Mouse (Mus musculus): ENCODE data around the gene Phc1.
A peak's percentile ranks its signal among the peaks of the same experiment; 100 is the strongest.

Gene Phc1

DNA sequence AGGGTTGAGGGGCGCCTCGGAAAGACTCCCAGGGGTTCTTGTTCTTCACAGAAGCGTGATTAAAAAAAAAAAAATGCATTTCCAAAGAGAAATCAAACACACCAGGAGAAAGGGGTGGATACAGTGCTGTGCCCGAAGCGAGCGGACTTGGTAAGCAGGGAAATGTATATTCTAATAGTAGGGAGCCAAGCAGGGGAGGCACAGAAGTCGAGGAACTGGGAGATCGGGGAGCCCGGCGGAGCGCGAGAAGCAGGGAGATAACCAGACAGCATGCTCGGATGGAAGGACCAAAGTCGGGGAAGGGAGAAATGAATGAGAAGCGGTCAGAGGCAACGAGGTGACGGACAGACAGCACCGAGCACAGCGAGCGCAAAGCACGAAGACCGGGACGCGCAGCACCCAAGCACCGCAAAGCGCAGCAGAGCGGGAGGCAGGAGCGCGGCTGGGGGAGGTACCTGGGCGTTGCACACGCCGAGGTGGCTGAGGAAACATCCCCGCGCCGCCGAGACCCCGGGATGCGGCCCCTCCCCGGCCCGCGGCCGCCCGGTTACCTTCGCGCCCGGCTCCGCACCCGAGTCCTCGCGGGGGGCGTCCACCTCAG is 1.2 kb downstream of the Phc1 start:
- DNase-seq (ENCODE audit: low spot score in 2 of 2) = peak; percentile 57 to 64

DNA sequence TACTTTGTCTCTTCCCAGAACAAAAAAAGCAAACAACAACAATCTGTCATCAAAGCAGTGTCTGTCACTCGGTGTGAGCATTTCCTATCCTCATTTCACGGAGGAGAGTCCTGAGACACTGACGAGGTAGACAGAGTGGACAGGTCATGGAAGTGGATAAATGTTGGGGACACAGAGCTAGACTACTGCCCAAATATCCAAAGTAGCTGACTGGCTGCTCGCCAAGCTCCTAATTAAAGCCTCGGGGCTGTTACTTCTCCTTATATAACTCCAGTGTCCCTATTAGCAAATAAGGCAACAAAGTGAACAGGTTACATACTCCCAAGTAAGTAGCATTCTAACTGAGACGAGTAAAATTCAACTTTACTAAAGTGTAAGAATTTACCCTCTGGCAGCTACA is 2.8 kb downstream of the Phc1 start:
- no peak for DNase-seq (ENCODE audit: low spot score in 2 of 2)

DNA sequence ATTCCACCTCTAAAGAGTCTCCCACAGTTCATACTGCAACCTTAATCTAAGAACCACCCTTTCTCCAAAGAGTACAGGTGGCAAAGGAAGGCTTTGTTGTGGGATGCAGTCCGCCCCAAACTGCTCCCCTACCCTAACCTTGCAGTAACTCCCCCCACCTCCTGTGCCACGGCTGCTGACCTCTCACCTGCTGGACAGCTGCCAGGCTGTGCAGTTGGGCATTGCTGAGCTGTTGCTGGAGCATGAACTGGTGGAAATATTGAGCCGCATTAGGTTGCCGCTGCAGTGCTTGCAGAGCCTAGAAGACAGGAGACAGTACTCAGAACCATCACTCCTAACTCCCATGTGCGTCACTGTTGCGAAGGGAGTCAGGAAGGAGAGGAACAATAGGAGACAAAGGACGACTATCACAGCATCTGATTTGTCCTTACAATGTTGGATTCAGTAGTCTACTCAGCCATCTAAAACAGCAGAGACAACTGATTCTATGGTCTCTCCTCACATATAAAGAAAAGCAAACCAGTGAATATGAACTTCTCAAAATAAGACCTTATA is 5.5 kb downstream of the Phc1 start:
- DNase-seq (ENCODE audit: low spot score in 2 of 2) = no peak

DNA sequence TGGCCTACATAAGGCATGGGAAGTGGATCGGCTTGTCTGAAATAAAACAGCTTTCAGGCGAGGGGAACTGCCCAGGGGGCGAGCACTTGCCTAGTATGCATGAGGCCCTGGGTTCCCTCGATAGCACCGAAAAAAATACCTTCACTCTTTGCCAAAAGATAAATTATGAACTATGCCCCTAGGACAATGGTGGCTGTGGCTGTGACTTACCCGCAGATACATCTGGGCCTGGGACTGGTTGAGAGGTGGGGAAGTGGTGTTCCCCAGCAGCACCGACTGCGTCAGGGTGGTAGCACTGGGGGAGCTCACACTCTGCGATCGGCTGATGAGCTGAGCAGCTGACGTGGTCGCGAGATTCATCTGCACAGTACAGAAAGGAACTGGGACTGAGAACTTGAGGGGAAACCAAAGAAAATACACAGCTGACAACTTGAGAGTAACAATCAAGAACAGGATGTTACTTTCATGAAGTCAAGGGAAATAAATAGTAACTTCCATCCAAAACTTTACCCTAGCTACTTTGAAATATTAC is 7.2 kb downstream of the Phc1 start:
- no peak for DNase-seq (ENCODE audit: low spot score in 2 of 2)

DNA sequence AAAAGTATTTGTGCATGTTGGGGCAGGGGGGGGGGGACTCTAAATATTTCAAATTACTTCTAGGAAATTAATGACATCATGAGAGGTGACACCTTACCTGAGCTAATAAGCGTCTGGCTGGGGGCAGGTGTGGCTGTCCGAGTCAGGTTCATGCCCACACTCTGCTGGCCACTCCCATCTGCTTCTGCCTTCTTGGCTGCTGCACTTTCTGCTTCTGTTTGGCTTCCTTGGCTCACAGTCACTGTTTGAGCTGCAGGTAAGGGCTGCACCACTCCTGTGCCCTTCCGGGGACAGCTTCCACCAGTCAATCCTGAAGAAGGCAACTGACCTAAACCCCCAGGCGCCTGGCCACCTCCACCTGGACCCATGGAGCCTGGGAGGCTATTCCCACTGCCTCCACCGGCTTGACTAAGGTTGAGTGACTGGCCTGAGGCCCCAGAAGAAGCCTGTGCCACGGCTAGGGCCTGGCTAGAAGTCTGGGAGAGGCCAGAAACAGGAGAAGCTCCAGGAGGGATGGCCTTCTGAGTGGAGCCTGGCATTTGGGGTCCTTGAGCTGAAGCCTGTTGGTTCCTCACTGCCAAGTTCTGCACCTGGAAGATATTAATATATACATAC is 14.9 kb downstream of the Phc1 start:
- DNase-seq (ENCODE audit: low spot score in 2 of 2) = no peak

DNA sequence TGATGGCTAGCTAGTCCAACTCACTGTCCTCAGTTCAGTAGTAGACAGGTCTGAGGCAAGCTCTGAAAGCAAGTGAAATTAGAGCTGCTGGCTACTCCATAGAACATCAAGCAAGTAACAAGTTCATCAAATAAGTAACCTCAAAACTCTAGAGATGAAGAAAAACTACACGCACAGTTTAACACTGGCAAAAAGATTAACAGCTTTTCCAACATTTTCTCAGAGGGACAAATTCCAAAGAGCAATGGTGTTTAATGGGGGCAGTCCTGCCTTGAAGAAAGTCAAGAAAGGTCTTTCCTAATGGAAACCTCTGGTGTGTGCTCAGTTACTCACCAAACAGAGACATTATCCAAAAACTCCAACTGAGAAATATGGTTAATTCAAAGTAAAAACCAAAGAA is 21.6 kb downstream of the Phc1 start:
- DNase-seq (ENCODE audit: low spot score in 2 of 2) = no peak

DNA sequence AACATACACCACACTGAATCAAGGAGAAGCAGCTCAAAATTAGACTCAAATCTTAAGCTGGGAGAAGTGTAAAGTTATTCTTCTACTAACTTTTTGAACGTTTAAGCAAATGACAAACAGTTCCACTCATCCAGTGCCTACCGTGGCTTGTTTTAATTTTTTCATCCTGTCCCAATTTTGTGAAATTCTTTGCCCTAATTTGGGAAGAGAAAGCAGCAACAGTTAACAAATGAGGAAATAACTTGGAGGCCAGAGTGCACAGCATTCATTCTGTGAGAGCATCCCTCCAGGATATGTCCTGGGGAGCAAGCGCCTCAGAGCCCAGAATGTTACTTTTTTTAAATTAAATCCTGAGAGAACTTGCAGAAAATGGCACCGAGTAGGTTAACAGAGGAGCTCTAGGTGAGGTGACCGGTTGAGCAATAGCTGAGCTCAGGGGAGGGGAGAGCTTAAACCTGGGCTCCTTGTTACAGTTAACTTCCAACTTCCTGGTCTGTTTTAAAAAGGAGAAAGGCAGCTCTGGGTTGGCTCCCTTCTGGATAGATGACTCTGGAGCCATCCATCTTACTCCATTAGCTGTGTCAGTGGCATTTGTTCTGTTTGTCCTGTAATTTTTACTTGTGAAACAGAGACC is 30.1 kb downstream of the Phc1 start:
- DNase-seq (ENCODE audit: low spot score in 2 of 2) = no peak

DNA sequence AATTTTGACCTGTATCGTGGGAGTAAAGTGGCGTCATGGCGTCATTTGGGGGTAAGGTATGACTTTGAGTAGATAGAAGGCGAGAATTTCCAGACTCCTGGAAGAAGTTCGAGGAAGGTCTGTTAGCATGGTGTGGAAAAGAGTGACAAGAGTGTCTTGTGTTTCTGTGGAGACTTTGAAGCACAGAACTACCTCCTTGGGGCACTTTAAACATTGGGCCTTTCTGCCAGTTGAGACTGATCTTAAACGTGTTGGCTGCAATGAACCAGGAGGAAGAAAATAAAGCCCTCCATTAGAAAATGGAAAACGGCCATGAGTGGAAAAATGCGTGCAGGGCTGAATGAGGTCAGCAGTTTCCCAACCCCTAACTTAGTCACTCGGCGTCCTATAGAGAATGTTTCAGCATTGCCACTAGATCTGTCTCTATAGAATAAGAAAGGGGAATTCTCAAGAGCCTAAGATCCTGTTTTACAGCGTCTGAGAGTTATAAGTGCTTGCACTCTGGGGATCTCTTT is 30.9 kb downstream of the Phc1 start:
- DNase-seq (ENCODE audit: low spot score in 2 of 2) = no peak

DNA sequence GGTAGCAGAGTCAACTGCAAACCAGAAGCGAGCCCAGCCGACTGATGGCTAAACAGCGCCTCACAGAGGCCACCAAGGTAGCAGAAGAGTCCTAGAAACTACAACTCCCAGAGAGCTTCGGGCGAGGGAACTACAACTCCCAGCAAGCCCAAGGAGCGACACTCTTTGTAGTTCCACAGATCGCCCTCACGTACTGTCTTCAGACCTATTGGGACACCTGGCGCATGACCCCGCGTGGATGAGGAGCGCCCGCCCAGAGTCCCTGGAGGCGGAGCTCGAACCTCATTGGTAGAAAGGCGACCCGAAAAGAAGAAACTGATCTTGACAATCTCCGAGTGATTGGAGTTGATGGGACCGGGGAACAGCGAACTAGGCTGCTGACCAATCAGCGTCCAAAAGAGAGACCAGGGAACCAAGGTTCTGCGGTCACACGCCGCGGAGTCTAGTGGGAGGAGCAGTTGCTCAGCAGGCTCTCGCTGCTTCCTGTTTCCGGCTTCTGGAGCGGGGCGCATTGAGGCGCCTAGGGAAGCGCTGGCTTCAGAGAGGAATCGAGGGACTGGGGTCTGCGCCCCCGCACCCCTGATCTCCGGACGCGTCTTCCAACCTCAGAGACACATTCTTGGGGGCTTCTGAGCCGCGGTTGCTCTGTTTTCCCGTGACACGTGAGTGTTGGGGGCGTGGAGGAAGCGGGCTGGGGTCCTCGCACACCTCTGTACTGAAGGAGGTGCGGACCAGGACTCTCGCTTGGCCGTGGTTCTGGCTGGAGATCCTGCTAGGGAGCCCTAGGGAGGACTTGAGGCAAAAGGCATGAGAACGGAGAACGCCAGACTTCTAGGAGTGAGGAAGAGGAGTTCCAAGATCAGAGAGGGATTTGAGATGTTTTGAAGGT is 31.6 kb downstream of the Phc1 start, which contains the start of gene M6pr:
Gene M6pr, plus strand, starts transcription at position 216 of the 889 bp plus-strand sequence.
- DNase-seq (ENCODE audit: low spot score in 2 of 2) = peak; percentile 92 to 96

DNA sequence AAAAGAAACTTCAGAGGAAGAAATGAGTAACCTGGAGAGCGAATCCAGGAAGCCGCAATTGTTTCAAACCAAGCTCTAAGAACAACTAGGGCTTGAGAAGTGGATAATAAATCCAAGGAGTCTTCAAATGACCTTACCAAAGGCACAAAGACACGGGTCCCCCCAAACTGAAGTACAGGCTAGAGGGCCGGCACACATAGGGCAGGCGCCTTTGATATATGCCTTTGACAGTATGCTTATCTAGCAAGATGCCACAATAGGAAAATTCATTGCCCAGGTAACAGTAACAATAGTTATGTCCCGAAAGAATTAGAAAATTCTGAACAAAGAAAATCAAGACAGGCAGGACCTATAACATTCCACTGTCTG is 32.2 kb downstream of the Phc1 start:
- no peak for DNase-seq (ENCODE audit: low spot score in 2 of 2)

DNA sequence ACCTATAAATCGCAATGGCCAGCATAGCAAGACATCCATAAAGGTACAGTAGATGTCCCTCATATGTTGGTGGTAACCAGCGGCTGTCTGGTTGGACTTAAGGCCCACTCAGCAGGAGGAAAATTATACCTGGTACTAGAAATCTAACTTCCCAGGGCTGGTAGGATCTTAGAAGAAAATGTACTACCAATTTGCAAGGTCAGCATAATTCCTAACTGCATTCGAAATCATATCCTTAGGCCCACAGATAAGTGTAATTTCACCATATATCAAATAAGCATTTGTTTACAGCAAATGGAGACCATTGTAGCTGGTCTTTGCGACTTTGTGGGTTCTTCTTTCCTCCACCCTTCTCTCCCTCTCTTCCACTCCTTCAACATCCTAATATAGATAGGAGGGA is 33.7 kb downstream of the Phc1 start:
- DNase-seq (ENCODE audit: low spot score in 2 of 2) = no peak

DNA sequence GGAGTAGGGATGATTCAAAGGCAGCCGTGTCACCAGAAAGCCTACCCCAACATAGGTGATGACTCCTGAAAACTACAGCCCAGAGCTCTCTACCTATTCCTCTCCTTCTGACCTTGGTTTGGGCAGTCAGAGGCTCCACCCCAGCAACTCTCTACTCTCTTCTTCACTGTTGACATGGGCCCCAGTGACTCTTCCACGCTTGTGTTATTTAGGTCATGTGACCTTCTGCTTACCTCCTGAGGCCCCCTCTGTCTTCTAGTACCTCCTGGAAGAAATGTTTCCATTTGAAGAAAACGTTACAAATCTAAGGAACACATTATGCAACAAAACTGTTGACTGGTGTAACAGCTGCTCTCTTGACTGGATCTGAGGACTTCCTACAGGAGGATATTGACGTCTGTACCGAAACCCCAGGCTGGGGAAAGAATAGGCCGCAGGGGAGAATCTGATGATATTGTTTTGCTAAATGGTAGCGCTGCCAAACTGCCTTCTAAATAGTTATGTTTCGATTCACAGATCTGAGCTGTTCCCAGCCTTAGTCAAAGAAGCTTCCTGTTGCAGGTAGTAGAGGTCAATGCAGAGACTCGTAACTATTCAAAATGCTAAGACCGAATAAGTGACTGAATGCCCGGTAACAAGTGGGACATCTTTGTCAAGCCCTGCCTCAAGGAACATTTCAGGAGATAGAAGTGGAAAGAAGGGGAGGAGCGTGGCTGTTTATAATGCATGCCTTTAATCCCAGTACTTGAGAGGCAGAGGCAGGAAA is 35.4 kb downstream of the Phc1 start:
- no peak for DNase-seq (ENCODE audit: low spot score in 2 of 2)

DNA sequence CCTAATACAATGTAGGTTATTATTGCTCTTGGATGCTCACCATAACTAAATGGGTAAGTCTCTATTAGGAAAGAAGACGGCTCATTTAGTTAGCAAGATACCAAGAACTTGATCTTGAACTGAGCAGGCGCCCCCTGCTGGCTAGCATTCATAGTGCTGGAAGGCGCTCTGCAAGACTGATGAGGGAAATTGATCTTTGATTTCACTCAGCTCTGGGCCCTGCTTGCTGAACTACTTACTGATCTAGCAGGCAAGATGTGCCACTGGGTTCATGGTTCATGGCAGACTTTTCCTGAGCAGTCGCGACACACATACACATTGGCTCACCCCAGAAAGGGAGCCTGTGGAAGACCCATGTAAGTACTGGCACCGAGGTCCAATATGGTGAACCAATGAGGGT is 36.0 kb downstream of the Phc1 start:
- peak; percentile 51 to 70 for DNase-seq (ENCODE audit: low spot score in 2 of 2)

DNA sequence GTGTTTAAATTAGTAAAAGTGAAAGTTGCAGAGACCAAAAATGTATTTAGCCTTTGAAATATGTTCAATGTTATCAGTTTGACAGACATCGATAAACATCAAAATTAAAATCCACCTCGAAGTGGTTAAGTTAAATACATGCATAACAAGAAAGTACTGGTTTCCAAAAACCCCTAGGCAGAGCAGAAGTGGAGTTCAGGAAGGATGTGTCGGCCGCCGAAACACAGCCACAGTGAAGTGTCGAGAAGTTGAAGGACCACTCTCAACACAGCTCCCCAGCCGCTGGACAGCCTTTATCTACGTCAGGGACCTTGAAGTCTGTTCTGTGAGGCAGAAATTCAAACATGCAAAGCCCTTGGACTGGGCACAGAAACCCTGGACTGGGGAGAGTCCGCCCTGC is 36.8 kb downstream of the Phc1 start:
- no peak for DNase-seq (ENCODE audit: low spot score in 2 of 2)

DNA sequence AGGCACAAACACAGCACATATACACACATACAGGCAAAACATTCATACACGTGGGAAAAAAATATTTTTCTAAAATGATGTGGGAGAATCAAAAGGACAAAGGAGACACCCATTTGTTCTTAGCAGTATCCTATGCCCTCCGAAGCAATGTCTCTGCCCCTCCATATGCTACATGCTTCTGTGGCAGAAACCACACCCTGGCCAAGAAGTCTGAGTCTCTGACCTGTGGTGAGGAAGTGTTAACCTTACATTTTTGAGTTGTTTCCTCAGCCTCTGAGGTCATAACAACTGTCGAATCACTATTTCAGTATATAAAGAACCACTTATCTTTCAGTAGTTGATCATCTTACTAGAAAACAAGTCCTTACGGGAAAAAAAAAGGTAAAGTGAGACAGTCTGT is 37.7 kb downstream of the Phc1 start:
- no peak for DNase-seq (ENCODE audit: low spot score in 2 of 2)

DNA sequence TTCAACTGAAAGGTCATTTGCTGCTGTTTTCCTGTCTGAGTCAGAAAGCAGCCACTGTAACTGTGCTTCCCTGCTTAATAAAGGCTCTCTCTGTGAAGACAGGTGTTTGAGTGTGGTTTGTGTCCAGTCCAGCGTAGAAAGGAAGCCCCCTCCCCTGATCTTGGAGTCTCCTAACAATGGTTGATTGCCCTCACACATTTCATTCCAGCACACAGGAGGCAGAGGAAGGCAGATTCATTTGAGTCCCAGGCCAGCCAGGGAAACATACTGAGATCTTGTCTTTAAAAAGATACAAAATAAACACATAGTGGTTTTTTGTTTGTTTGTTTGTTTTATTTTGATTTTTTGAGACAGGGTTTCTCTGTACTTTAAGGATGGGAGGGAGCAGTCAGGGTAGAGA is 38.2 kb downstream of the Phc1 start:
- DNase-seq (ENCODE audit: low spot score in 2 of 2) = no peak

DNA sequence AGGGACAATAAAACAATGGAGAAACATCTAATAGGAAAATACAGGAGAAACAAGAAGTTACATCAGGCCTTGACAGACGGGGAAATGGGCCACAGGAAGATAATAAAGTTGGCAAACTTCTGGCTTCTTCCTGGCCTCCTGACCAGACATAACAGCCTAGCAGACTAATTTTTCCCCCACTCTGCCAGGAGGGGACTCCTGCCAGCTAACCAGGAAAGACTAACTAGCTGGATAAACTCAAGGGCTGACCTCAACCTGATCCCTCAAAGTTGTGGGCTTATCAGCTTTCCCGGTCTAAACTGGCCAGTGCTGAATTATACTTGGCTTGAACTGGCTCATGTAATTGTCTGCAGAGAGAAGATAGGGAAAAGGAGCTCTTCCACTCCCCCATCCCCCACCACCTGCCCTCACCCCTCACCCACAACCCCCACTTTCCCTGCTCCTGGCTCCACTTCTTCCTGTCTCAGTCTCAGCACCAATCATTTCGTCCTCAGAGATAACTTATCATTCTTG is 40.7 kb downstream of the Phc1 start:
- DNase-seq (ENCODE audit: low spot score in 2 of 2) = no peak

DNA sequence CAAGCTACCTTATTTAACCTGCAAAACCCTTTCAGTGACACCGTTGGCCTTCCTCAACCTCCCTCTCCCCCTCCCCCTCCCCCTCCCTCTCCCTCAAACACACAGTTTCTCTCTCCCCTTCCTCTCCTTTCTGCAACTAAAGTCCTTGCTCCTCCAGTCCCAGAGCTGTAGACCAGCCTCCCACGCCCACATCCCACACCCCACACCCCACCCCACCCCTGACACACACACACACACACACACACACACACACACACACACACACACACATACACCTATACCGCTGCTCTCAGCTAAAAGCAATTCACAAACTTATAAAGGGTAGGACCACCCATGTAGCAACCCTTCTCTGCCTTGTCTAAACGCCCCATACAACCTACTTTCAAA is 42.1 kb downstream of the Phc1 start:
- DNase-seq (ENCODE audit: low spot score in 2 of 2) = no peak

DNA sequence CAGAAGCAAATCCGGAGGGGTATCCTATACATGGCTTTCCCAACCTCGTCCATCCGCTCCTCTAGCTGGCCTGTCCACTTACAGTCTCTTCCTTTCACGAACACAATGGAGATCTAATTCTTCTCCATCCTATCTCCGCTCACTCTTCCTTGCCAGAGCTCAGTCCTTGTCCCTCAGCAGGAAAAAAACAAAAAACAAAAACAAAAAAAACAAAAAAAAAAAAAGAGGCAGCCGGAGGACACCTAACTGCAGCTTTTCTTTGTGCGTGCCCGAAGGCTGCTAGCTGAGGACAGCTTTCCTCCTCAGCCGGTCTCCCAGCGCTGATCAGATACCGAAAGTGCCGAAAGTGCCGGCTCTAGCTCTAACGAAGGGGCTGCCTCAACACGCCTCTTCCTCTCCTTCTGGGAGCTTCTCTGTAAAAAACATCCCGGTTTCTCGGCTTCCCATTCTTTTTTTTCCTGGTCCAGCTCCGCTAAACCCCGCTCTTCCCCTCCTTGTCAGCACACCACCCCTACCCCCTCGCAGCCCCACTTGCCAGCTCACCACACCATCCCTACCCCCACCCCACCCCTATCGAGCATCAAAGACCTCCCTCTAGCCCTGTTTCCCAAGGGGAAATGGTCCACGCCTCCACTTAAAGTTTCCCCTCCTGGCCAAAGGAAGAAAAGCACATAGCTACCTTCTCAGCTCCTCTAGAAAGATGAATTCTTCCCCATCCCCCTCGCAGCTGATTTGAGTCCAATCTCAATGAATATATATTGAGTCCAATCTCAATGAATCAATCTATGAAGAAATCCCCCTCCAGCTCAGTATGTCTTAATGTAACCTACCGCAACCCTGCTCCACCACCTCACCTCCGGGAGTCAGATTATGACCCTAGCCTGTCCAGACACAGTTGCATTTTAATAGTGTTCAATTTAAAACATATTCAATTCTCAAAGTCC is 42.8 kb downstream of the Phc1 start:
- no peak for DNase-seq (ENCODE audit: low spot score in 2 of 2)

DNA sequence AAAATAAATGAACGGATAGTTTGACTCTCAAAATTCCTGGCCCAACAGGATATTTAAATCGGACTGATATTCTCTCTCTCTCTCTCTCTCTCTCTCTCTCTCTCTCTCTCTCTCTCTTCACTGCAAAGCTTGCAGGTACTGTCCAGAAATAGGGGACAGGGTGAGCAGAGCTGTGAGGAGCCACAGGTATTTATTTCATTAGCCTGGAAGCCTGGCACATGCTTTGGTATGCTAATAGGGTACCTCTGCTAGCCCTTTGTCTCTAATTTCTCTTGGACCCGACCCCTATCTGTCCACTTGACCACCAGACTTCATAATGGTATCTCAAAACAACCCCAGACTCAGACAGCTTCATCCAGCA is 43.5 kb downstream of the Phc1 start:
- no peak for DNase-seq (ENCODE audit: low spot score in 2 of 2)
